Mouse (Mus musculus): Measurements from ENCODE around the gene Thap8. TPM values are rescaled to one million over a fixed set of nuclear protein-coding genes. Genes with fewer than 3 reads are reported as not detected.
A peak's percentile ranks its signal among the peaks of the same experiment; 100 is the strongest.

Gene Thap8
- polyA plus RNA-seq, 1 experiment from 2014 or later, result 0.65 TPM

GRCm38 (mm10) chr7:30308076-30309005 lies 28.4 kb downstream of the Thap8 start, which contains the start of gene Alkbh6:
Alkbh6 (plus strand) TSS chr7:30308717.
- peak within 1 kb of the TSS; percentile 85 for H3K4me2 ChIP-seq
- H3K27me3 ChIP-seq (replicated peaks), result no peaks in the 10 kb centered on the region
- peaks cover 19% of the 10 kb centered on the region; the same call in 1 of the 2 replicates for H3K4me1 ChIP-seq
- H3K4me3 ChIP-seq (replicated peaks), result peak within 1 kb of the TSS; percentile 67
- H3K9ac ChIP-seq, result peak within 1 kb of the TSS; percentile 35
- peak within 1 kb of the TSS; percentile 64 for H3K27ac ChIP-seq
- whole genome bisulfite sequencing, result 3% methylated on average over 27 of the region's 27 CpGs
- H3K36me3 ChIP-seq, result peaks cover 6% of the 10 kb centered on the region
- ATAC-seq (ENCODE audit: insufficient read depth, low FRiP score, low read depth), result peak; percentile 100
- H3K9me3 ChIP-seq, result no peaks in the 10 kb centered on the region

GRCm38 (mm10) chr7:30309395-30310129 lies 29.7 kb downstream of the Thap8 start:
- Histone ChIP-seq H3K27ac (peak overlapping the region; percentile 36; the same call in 1 of the 2 replicates), H3K4me1 (peaks cover 19% of the 10 kb centered on the region; the same call in 1 of the 2 replicates), H3K9ac (peak overlapping the region; percentile 35), H3K36me3 (no peaks in the 10 kb centered on the region), H3K4me2 (peak overlapping the region; percentile 85), H3K27me3 (replicated peaks) (no peaks in the 10 kb centered on the region), H3K9me3 (no peaks in the 10 kb centered on the region), H3K4me3 (replicated peaks) (peak overlapping the region; percentile 67)
- 56% methylated on average over 15 of the region's 15 CpGs for WGBS
- ATAC-seq (ENCODE audit: insufficient read depth, low FRiP score, low read depth), result no peak

- Histone ChIP-seq H3K4me3 (replicated peaks) (no peak overlapping the region), H3K9ac (no peak overlapping the region), H3K4me1 (peaks cover 19% of the 10 kb centered on the region; the same call in 1 of the 2 replicates), H3K27me3 (replicated peaks) (no peaks in the 10 kb centered on the region), H3K36me3 (no peaks in the 10 kb centered on the region), H3K27ac (no peak overlapping the region), H3K4me2 (no peak overlapping the region), H3K9me3 (no peaks in the 10 kb centered on the region)
- 81% methylated on average over 12 of the region's 12 CpGs for WGBS
- ATAC-seq (ENCODE audit: insufficient read depth, low FRiP score, low read depth), result no peak
Measured at GRCm38 (mm10) chr7:30310136-30310535, 30.2 kb downstream of the Thap8 start.

GRCm38 (mm10) chr7:30313666-30314320 lies 33.9 kb downstream of the Thap8 start:
- Histone ChIP-seq H3K36me3 (no peaks in the 10 kb centered on the region), H3K4me2 (no peak overlapping the region), H3K4me1 (peaks cover 13% of the 10 kb centered on the region; the same call in 1 of the 2 replicates), H3K27ac (no peak overlapping the region), H3K9me3 (no peaks in the 10 kb centered on the region), H3K4me3 (replicated peaks) (no peak overlapping the region), H3K27me3 (replicated peaks) (no peaks in the 10 kb centered on the region), H3K9ac (no peak overlapping the region)
- 44% methylated on average over 27 of the region's 27 CpGs for WGBS
- no peak for ATAC-seq (ENCODE audit: insufficient read depth, low FRiP score, low read depth)

- Histone ChIP-seq H3K36me3 (no peaks in the 10 kb centered on the region), H3K27me3 (replicated peaks) (no peaks in the 10 kb centered on the region), H3K9ac (peak within 1 kb of the TSS; percentile 39), H3K4me3 (replicated peaks) (peak within 1 kb of the TSS; percentile 44), H3K9me3 (no peaks in the 10 kb centered on the region), H3K4me1 (0 out of 2 replicates have a peak, but pooled peaks cover 4% of the 10 kb centered on the region), H3K27ac (peak within 1 kb of the TSS; percentile 61), H3K4me2 (peak within 1 kb of the TSS; percentile 46)
- 6% methylated on average over 9 of the region's 9 CpGs for WGBS
- peak; percentile 76; the same call in 1 of the 2 replicates for ATAC-seq (ENCODE audit: insufficient read depth, low FRiP score, low read depth)
Measured at GRCm38 (mm10) chr7:30314721-30315155, 34.8 kb downstream of the Thap8 start, which contains the start of gene Syne4. Syne4 (plus strand) TSS chr7:30314807.

GRCm38 (mm10) chr7:30315559-30316529 lies 36.0 kb downstream of the Thap8 start:
- Histone ChIP-seq H3K9ac (no peak overlapping the region), H3K27ac (no peak overlapping the region), H3K36me3 (no peaks in the 10 kb centered on the region), H3K9me3 (no peaks in the 10 kb centered on the region), H3K27me3 (replicated peaks) (no peaks in the 10 kb centered on the region), H3K4me2 (peak overlapping the region; percentile 46), H3K4me1 (0 out of 2 replicates have a peak, but pooled peaks cover 3% of the 10 kb centered on the region), H3K4me3 (replicated peaks) (peak overlapping the region; percentile 44)
- ATAC-seq (ENCODE audit: insufficient read depth, low FRiP score, low read depth), result no peak
- 65% methylated on average over 13 of the region's 13 CpGs for WGBS

GRCm38 (mm10) chr7:30318142-30318541 lies 38.2 kb downstream of the Thap8 start:
- H3K4me1 ChIP-seq, result peaks cover 11% of the 10 kb centered on the region; the same call in 1 of the 2 replicates
- WGBS, result 97% methylated on average over 3 of the region's 3 CpGs
- H3K27ac ChIP-seq, result no peak overlapping the region
- no peaks in the 10 kb centered on the region for H3K9me3 ChIP-seq
- no peak overlapping the region for H3K4me3 ChIP-seq (replicated peaks)
- no peak overlapping the region for H3K9ac ChIP-seq
- H3K27me3 ChIP-seq (replicated peaks), result no peaks in the 10 kb centered on the region
- H3K4me2 ChIP-seq, result no peak overlapping the region
- ATAC-seq (ENCODE audit: insufficient read depth, low FRiP score, low read depth), result no peak
- H3K36me3 ChIP-seq, result no peaks in the 10 kb centered on the region

GRCm38 (mm10) chr7:30320946-30321345 lies 41.1 kb downstream of the Thap8 start:
- H3K4me1 ChIP-seq, result peaks cover 11% of the 10 kb centered on the region; the same call in 1 of the 2 replicates
- H3K9me3 ChIP-seq, result no peaks in the 10 kb centered on the region
- no peak overlapping the region for H3K27ac ChIP-seq
- WGBS, result 78% methylated on average over 2 of the region's 2 CpGs
- no peaks in the 10 kb centered on the region for H3K27me3 ChIP-seq (replicated peaks)
- no peaks in the 10 kb centered on the region for H3K36me3 ChIP-seq
- no peak overlapping the region for H3K9ac ChIP-seq
- peak overlapping the region; percentile 78 for H3K4me2 ChIP-seq
- H3K4me3 ChIP-seq (replicated peaks), result peak overlapping the region; percentile 75
- no peak for ATAC-seq (ENCODE audit: insufficient read depth, low FRiP score, low read depth)

- peak; percentile 59 for ATAC-seq (ENCODE audit: insufficient read depth, low FRiP score, low read depth)
- Histone ChIP-seq H3K4me1 (peaks cover 11% of the 10 kb centered on the region; the same call in 1 of the 2 replicates), H3K36me3 (no peaks in the 10 kb centered on the region), H3K27me3 (replicated peaks) (no peaks in the 10 kb centered on the region), H3K4me3 (replicated peaks) (peak within 1 kb of the TSS; percentile 75), H3K9me3 (no peaks in the 10 kb centered on the region), H3K27ac (peak within 1 kb of the TSS; percentile 93), H3K9ac (peak within 1 kb of the TSS; percentile 60), H3K4me2 (peak within 1 kb of the TSS; percentile 78)
- WGBS, result under 1% methylated on average over 63 of the region's 63 CpGs
Measured at GRCm38 (mm10) chr7:30321539-30322284, 41.8 kb downstream of the Thap8 start, which contains the start of gene E130208F15Rik. E130208F15Rik (plus strand) TSS chr7:30321740.

- no peaks in the 10 kb centered on the region for H3K9me3 ChIP-seq
- WGBS, result 1% methylated on average over 20 of the region's 20 CpGs
- H3K27ac ChIP-seq, result peak overlapping the region; percentile 93
- H3K4me1 ChIP-seq, result peaks cover 11% of the 10 kb centered on the region; the same call in 1 of the 2 replicates
- H3K4me3 ChIP-seq (replicated peaks), result peak overlapping the region; percentile 75
- no peaks in the 10 kb centered on the region for H3K27me3 ChIP-seq (replicated peaks)
- no peaks in the 10 kb centered on the region for H3K36me3 ChIP-seq
- peak; percentile 99 for ATAC-seq (ENCODE audit: insufficient read depth, low FRiP score, low read depth)
- H3K9ac ChIP-seq, result peak overlapping the region; percentile 60
- H3K4me2 ChIP-seq, result peak overlapping the region; percentile 78
Measured at GRCm38 (mm10) chr7:30322285-30322667, 42.4 kb downstream of the Thap8 start.
